Mouse (Mus musculus) MEL (cell line): ENCODE results near the gene Ltbp3. TPM values are rescaled to one million over a fixed set of nuclear protein-coding genes. Genes with fewer than 3 reads are reported as not detected.
A peak's percentile ranks its signal among the peaks of the same experiment; 100 is the strongest.

ENCODE experiments used
- DNase-seq: peaks from one replicate; pipeline ENCODE4 v3.0.0; 2011; ENCODE audit warnings: low read depth, low spot score
- H3K27ac ChIP-seq: 2 replicates; pipeline ENCODE4 v1.5.1; 2012; ENCODE audit warnings: low read depth, mild to moderate bottlenecking, control low read depth, low read length, moderate library complexity; ENCODE audit not compliant: control insufficient read depth
- H3K27me3 ChIP-seq, 2 experiments: fragments of 150-350 bp in 1 of 2; sonication (generic) in 1 of 2; 2 replicates each; pipeline ENCODE4 v1.6.1; 2012; ENCODE audit warnings: low read length in 2 of 2, mild to moderate bottlenecking in 2 of 2, improper control_type of control experiment in 1 of 2, moderate library complexity in 1 of 2; ENCODE audit not compliant: insufficient read depth in 2 of 2, control insufficient read depth in 1 of 2
- H3K36me3 ChIP-seq, 2 experiments: 2 replicates each; pipeline ENCODE4 v1.6.1; 2012 to 2014; ENCODE audit warnings: low read length in 2 of 2, improper control_type of control experiment in 1 of 2, inconsistent platforms in 1 of 2, mild to moderate bottlenecking in 1 of 2; ENCODE audit not compliant: insufficient read depth in 2 of 2, control insufficient read depth in 1 of 2
- H3K4me1 ChIP-seq, 2 experiments: fragments of 150-350 bp in 1 of 2; sonication (generic) in 1 of 2; 2 replicates each; pipeline ENCODE4 v1.6.1; 2012; ENCODE audit warnings: low read length in 2 of 2, improper control_type of control experiment in 1 of 2, mild to moderate bottlenecking in 1 of 2; ENCODE audit not compliant: insufficient read depth in 2 of 2, control insufficient read depth in 1 of 2
- H3K4me3 ChIP-seq, 2 experiments: fragments of 150-350 bp in 1 of 2; sonication (generic) in 1 of 2; 2 replicates each; pipeline ENCODE4 v1.5.1; 2012; ENCODE audit warnings: low read depth in 2 of 2, low read length in 2 of 2, mild to moderate bottlenecking in 2 of 2, moderate library complexity in 2 of 2, control low read depth in 1 of 2, improper control_type of control experiment in 1 of 2; ENCODE audit not compliant: control insufficient read depth in 1 of 2, insufficient read depth in 1 of 2
- H3K79me2 ChIP-seq: 2 replicates; pipeline ENCODE4 v1.6.1; 2012; ENCODE audit warnings: mild to moderate bottlenecking, low read length, moderate library complexity; ENCODE audit not compliant: control insufficient read depth, poor library complexity, insufficient read depth
- H3K9ac ChIP-seq: 2 replicates; pipeline ENCODE4 v1.6.1; 2012; ENCODE audit warnings: low read depth, mild to moderate bottlenecking, control low read depth, low read length, moderate library complexity; ENCODE audit not compliant: control insufficient read depth, poor library complexity, severe bottlenecking
- H3K9me3 ChIP-seq: fragments of 150-350 bp; sonication (generic); replicated peaks from 2 replicates; pipeline ENCODE4 v1.6.1; 2012; ENCODE audit warnings: mild to moderate bottlenecking, low read length, improper control_type of control experiment, moderate library complexity; ENCODE audit not compliant: insufficient read depth
- ELF1 ChIP-seq: IDR thresholded peaks from 2 replicates; pipeline ENCODE4 v1.6.1; 2014; ENCODE audit warnings: low read depth, mild to moderate bottlenecking, inconsistent platforms, low read length, improper control_type of control experiment, moderate library complexity
- EP300 ChIP-seq, 2 experiments: IDR thresholded peaks; 2 replicates each; pipeline ENCODE4 v1.6.1; 2011; ENCODE audit warnings: improper control_type of control experiment in 2 of 2, low read length in 2 of 2, low read depth in 1 of 2, mild to moderate bottlenecking in 1 of 2
- ETS1 ChIP-seq: IDR thresholded peaks from 2 replicates; pipeline ENCODE4 v1.6.1; 2012; ENCODE audit warnings: low read depth, mild to moderate bottlenecking, inconsistent platforms, low read length, improper control_type of control experiment, moderate library complexity
- HCFC1 ChIP-seq: IDR thresholded peaks from 2 replicates; pipeline ENCODE4 v1.6.1; 2012; ENCODE audit warnings: low read depth, mild to moderate bottlenecking, inconsistent platforms, low read length, improper control_type of control experiment, moderate library complexity
- KAT2A ChIP-seq: conservative IDR thresholded peaks from 2 replicates; pipeline ENCODE4 v1.6.1; 2012; ENCODE audit warnings: low read depth, low read length, improper control_type of control experiment, inconsistent platforms
- MAZ ChIP-seq: IDR thresholded peaks from 2 replicates; pipeline ENCODE4 v1.6.1; 2012; ENCODE audit warnings: low read depth, mild to moderate bottlenecking, inconsistent platforms, low read length, improper control_type of control experiment
- MEF2A ChIP-seq: IDR thresholded peaks from 2 replicates; pipeline ENCODE4 v1.6.1; 2014; ENCODE audit warnings: low read depth, mild to moderate bottlenecking, inconsistent platforms, low read length, improper control_type of control experiment; ENCODE audit not compliant: poor library complexity, insufficient replicate concordance, severe bottlenecking; ENCODE audit errors: extremely low read depth
- MXI1 ChIP-seq: IDR thresholded peaks from 2 replicates; pipeline ENCODE4 v1.6.1; 2011; ENCODE audit warnings: mild to moderate bottlenecking, low read depth, low read length, improper control_type of control experiment
- MYB ChIP-seq: IDR thresholded peaks from 2 replicates; pipeline ENCODE4 v1.6.1; 2011; ENCODE audit warnings: mild to moderate bottlenecking, low read depth, low read length, improper control_type of control experiment
- NELFE ChIP-seq: IDR thresholded peaks from 2 replicates; pipeline ENCODE4 v1.6.1; 2011; ENCODE audit warnings: low read depth, low read length, improper control_type of control experiment
- NRF1 ChIP-seq: IDR thresholded peaks from 2 replicates; pipeline ENCODE4 v1.6.1; 2014; ENCODE audit warnings: low read depth, mild to moderate bottlenecking, inconsistent platforms, low read length, improper control_type of control experiment, moderate library complexity; ENCODE audit not compliant: poor library complexity, insufficient read depth, severe bottlenecking
- POLR2AphosphoS5 ChIP-seq: IDR thresholded peaks from 2 replicates; pipeline ENCODE4 v1.6.1; 2012; ENCODE audit warnings: low read depth, borderline replicate concordance, mild to moderate bottlenecking, inconsistent platforms, low read length, moderate library complexity, mixed read lengths
- SIN3A ChIP-seq: IDR thresholded peaks from 2 replicates; pipeline ENCODE4 v1.6.1; 2012; ENCODE audit warnings: low read length, improper control_type of control experiment, inconsistent platforms
- SMC3 ChIP-seq: IDR thresholded peaks from 2 replicates; pipeline ENCODE4 v1.6.1; 2011; ENCODE audit warnings: low read depth, low read length, improper control_type of control experiment
- TAL1 ChIP-seq: IDR thresholded peaks from 2 replicates; pipeline ENCODE4 v1.6.1; 2012; ENCODE audit warnings: mild to moderate bottlenecking, inconsistent platforms, low read length, moderate library complexity, mixed read lengths
- UBTF ChIP-seq: IDR thresholded peaks from 2 replicates; pipeline ENCODE4 v1.6.1; 2012; ENCODE audit warnings: low read depth, mild to moderate bottlenecking, inconsistent platforms, low read length, improper control_type of control experiment, moderate library complexity, borderline replicate concordance; ENCODE audit not compliant: insufficient read depth
- USF1 ChIP-seq: IDR thresholded peaks from 2 replicates; pipeline ENCODE4 v1.6.1; 2014; ENCODE audit warnings: low read depth, mild to moderate bottlenecking, inconsistent platforms, low read length, improper control_type of control experiment, moderate library complexity
- ZKSCAN1 ChIP-seq: IDR thresholded peaks from 2 replicates; pipeline ENCODE4 v1.6.1; 2012; ENCODE audit warnings: low read depth, mild to moderate bottlenecking, inconsistent platforms, low read length, improper control_type of control experiment, moderate library complexity
- polyA plus RNA-seq, 2 experiments: library from polyadenylated mRNA; stranded (reverse) in 1 of 2; unstranded in 1 of 2; fragments of >175 nt in 1 of 2; fragments of >200 nt in 1 of 2; gene quantifications; 2 replicates each; pipeline versions ENCODE4 v1.2.1 to v1.2.4; 2012; ENCODE audit warnings: low replicate concordance in 2 of 2, low read depth in 1 of 2; ENCODE audit not compliant: insufficient read length in 2 of 2, insufficient read depth in 1 of 2, missing spikeins in 1 of 2
- total RNA-seq: library from RNA; depleted of rRNA; stranded (reverse); fragments of 300-350 nt; gene quantifications from 2 replicates; pipeline ENCODE4 v1.2.3, GENCODE M21; 2012

Gene Ltbp3
- total and polyA plus RNA-seq, 3 experiments: 0.39 TPM; not detected in 2

- TF ChIP-seq ZKSCAN1 (no peak), ETS1 (no peak), KAT2A (no peak), USF1 (no peak), HCFC1 (no peak)
- Histone ChIP-seq H3K27ac (no peak overlapping the region), H3K36me3 (peaks cover 0 to 9% of the 10 kb centered on the region in 2 experiments; a peak in 1 of 4 replicates), H3K9ac (peak overlapping the region; percentile 21), H3K27me3 (no peaks in the 10 kb centered on the region), H3K9me3 (no peaks in the 10 kb centered on the region), H3K4me3 (peak overlapping the region in 1 of 2 experiments; percentile 13; a peak in 1 of 4 replicates), H3K4me1 (peaks cover 2 to 22% of the 10 kb centered on the region in 2 experiments; a peak in 3 of 4 replicates), H3K79me2 (peaks cover 44% of the 10 kb centered on the region)
- DNase-seq: peak; percentile 33
Observed at GRCm38 (mm10) chr19:5692086-5692912, 48.4 kb upstream of the Ltbp3 start.

DNA sequence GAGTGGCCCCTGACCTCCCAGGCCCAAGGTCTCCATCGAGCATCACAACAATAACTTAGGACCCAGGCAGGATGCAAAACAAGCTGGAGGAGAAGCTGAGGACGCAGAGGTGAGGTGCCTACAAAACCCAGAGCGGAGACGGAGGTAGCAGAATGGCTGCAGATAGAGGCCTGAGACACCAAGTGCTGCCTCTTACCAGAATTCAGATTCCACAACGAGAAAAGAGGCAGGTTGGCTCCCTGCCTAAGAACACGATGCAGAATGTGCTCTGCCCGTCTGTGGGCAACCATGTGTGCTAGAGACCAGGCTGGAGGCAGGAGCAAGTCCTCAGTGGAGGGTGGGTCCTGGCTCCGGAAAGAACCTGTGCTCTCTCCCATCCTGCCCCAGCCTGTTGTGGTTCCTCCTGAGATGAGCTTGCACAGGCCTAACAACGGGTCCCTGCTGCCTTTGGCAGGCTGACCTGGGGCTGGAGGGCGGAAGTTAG lies 47.7 kb upstream of the Ltbp3 start:
- Histone ChIP-seq H3K79me2 (peaks cover 39% of the 10 kb centered on the region), H3K27ac (no peak overlapping the region), H3K4me3 (no peak overlapping the region), H3K9ac (no peak overlapping the region; the same call in 1 of the 2 replicates), H3K27me3 (no peaks in the 10 kb centered on the region), H3K4me1 (peaks cover 0 to 19% of the 10 kb centered on the region in 2 experiments; a peak in 3 of 4 replicates), H3K36me3 (peaks cover 2 to 9% of the 10 kb centered on the region in 2 experiments; a peak in 2 of 4 replicates), H3K9me3 (no peaks in the 10 kb centered on the region)
- TF ChIP-seq MEF2A (no peak), ETS1 (no peak), POLR2AphosphoS5 (no peak), UBTF (no peak), ELF1 (no peak), NELFE (no peak), MAZ (no peak), SIN3A (no peak), NRF1 (no peak), SMC3 (no peak), USF1 (no peak), MYB (no peak), KAT2A (no peak), EP300 (IDR thresholded peaks at IDR 0.05; ENCODE audit: low read depth in 1 of 2, low read length in 2 of 2) (no peak), ZKSCAN1 (no peak), TAL1 (no peak), MXI1 (no peak)
- no peak for DNase-seq
